Mouse (Mus musculus): ENCODE data around the gene Dync1li2. TPM values are rescaled to one million over a fixed set of nuclear protein-coding genes. Genes with fewer than 3 reads are reported as not detected.

Gene Dync1li2
- polyA plus RNA-seq, 1 experiment from 2014 or later = 93.1 TPM

GRCm38 (mm10) chr8:104406340-104407128 lies 36.3 kb downstream of the Dync1li2 start:
- no peak for DNase-seq (ENCODE audit: low read depth, low spot score)
- in situ Hi-C loops (cut with MboI; ENCODE audit: low pct_unique_long_range_greater_than_20kb) = loop anchor here (10.0 kb wide), 1 partner anchor 162 kb away; the partner anchor contains the start of gene Tk2
- no peak for ATAC-seq
- CTCF ChIA-PET = interaction anchor here (0.9 to 2.6 kb wide), 7 partner anchors 10 to 64 kb away, joined by 3 to 9 read pairs (median 5); partner anchors contain the start of gene Dync1li2
- TF ChIP-seq CTCF (IDR thresholded peaks at IDR 0.05) = no peak
- H3K27me3 ChIP-seq = no peaks in the 10 kb centered on the region
- POLR2A ChIA-PET = interaction anchor here (1.2 kb wide), 1 partner anchor 36 kb away, joined by 3 read pairs; the partner anchor contains the start of gene Dync1li2

DNA sequence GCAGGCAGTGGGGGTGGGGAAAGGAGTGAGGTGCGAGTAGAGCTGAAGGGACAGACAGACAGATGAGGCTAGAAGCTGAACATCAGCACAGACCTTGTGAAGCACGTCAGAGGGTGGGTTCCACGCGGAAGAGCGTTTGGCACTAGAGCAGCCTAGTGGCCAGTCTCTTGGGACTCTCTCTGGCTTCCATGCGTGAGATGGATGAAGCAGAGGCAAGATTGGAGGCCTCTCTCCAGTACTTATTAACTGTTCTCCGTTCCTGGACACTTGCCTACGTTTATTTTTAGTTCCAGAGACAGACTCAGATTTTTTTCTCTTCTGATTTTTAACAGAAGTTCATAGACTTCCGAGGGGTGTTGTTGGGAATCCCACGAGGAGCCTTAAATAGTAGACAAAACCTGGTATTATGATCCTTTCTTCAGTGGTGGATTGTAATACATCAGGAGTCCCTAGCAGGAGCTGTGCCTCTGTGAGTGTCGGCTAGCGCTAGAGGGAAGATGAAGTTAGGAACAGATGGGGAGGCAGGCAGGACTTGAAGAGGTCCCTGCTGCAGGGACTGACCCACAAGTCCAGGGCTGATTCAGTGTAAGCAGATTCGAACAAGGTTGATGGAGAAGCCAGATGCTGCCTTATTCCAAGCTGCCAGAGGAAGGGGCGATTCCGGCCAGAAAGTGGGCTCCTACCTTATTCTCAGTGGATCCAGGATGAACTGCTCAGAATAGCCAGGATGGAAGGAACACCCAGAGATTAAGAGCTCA lies 37.2 kb downstream of the Dync1li2 start:
- H3K27me3 ChIP-seq = no peaks in the 10 kb centered on the region
- in situ Hi-C loops (cut with MboI; ENCODE audit: low pct_unique_long_range_greater_than_20kb) = loop anchor here (10.0 kb wide), 1 partner anchor 161 kb away; the partner anchor contains the start of gene Tk2
- no peak for TF ChIP-seq CTCF (IDR thresholded peaks at IDR 0.05)
- ChIA-PET POLR2A (no interaction called here), CTCF (interaction anchor here (0.9 to 2.6 kb wide), 6 partner anchors 9 to 63 kb away, joined by 3 to 13 read pairs (median 6); partner anchors contain the start of gene Dync1li2)
- DNase-seq (ENCODE audit: low read depth, low spot score) (no peak), ATAC-seq (peak; percentile 23)

- ATAC-seq = no peak
- DNase-seq (ENCODE audit: low read depth, low spot score) = no peak
- H3K27me3 ChIP-seq = no peaks in the 10 kb centered on the region
- ChIA-PET POLR2A (no interaction called here), CTCF (interaction anchor here (1.0 to 2.5 kb wide), 5 partner anchors 27 to 60 kb away, joined by 4 to 13 read pairs (median 4); partner anchors contain the start of gene Dync1li2)
- in situ Hi-C loops (cut with MboI; ENCODE audit: low pct_unique_long_range_greater_than_20kb) = loop anchor here (5.0 to 10.0 kb wide), 2 partner anchors 61 to 159 kb away; partner anchors contain the start of gene Tk2
- peak; percentile 85 for TF ChIP-seq CTCF (IDR thresholded peaks at IDR 0.05)
Measured at GRCm38 (mm10) chr8:104403596-104403995, 39.3 kb downstream of the Dync1li2 start.

DNA sequence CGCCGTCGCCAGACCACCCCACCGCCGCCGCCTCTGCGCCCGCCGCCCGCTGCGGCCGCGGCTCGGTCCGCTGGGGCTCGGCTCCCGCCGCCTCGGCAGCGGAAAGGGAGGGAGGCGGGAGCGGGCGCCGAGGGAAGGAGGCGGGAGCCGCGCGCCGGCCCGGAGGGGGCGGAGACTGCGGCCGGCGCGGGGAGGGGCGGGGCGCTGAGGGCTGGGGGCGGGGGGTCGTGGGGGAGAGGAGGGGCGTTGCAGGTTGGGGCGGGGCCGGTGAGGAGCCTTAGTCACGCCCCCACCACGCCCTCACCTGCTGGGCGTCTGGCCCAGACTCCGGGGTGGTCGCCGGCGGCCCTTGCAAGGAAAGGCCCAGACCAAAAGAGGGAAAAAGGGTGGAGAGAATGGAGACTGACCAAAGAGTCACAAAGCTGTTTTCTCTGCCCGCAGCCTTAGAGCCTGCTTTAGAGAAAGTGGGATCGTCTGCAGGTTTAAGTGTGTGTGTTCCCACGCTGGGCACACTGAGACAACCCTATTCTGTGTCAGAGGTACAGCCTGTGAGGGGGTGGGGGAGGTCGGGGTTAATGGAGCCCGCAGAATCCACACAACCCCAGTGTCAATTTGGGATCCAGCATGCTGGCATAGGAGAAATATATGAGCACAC lies 47.0 kb downstream of the Dync1li2 start, which contains the start of gene Cmtm4:
Gene Cmtm4, minus strand, starts transcription at position 105 of the 655 bp plus-strand sequence.
- no peak for TF ChIP-seq CTCF (IDR thresholded peaks at IDR 0.05)
- H3K27me3 ChIP-seq = peaks cover 3% of the 10 kb centered on the region
- ChIA-PET CTCF (interaction anchor here (0.7 to 2.0 kb wide), 7 partner anchors 10 to 53 kb away, joined by 3 to 9 read pairs (median 4); no protein-coding TSS in a partner anchor), POLR2A (interaction anchor here (1.1 kb wide), 2 partner anchors 13 to 16 kb away, joined by 3 read pairs; no protein-coding TSS in a partner anchor)
- in situ Hi-C loops (cut with MboI; ENCODE audit: low pct_unique_long_range_greater_than_20kb) = no loop called here
- DNase-seq (ENCODE audit: low read depth, low spot score) (no peak), ATAC-seq (peak; percentile 93)

DNA sequence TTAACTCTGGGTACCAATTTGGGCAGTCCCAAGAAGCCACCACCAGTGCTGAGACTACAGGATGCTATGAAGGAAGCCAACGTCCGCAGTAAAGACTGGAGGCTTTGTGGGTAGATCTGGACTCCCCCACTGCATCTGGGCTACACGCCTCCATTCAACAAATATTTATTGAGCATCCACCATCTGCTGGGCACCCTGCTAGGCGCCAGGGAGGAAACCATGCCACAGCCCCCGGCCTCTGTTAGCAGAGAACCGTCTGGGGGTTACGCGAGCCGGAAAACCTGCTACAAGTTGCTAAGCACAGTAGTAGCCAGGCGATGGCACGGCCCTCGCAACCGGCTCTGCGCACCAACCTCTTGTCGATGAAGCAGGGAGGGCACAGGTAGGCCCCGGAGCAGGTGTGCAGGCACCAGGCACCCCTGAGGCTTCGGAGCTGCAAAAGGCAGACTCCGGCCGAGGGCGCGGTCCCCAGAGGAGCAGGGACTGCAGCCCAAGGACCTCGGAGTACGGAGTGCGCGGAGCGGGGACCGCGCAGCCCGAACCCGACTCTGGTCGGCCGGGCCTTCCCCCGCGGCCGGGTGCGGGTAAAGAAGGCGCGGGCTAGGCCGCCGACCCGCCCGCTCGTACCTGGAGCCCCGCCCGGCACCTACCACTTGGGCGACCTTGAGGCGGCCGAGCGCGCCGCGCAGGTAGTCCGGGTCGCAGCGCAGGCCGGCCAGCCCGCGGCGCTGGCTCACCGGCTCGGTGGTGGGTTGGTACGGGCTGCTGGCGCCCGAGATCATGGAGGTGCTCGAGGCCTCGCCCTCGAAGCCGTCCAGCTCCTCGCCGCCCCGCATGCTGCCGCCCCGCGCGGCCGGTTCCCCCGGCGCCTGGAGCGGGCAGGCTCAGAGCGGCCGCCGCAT lies 47.8 kb downstream of the Dync1li2 start:
- ATAC-seq = peak; percentile 69
- in situ Hi-C loops (cut with MboI; ENCODE audit: low pct_unique_long_range_greater_than_20kb) = no loop called here
- peaks cover 3% of the 10 kb centered on the region for H3K27me3 ChIP-seq
- TF ChIP-seq CTCF (IDR thresholded peaks at IDR 0.05) = no peak
- no peak for DNase-seq (ENCODE audit: low read depth, low spot score)
- CTCF ChIA-PET = interaction anchor here (1.9 kb wide), 1 partner anchor 12 kb away, joined by 7 read pairs; no protein-coding TSS in a partner anchor
- POLR2A ChIA-PET = interaction anchor here (1.1 kb wide), 2 partner anchors 12 to 17 kb away, joined by 3 read pairs; no protein-coding TSS in a partner anchor

- ChIA-PET CTCF (interaction anchor here (1.2 kb wide), 2 partner anchors 21 to 50 kb away, joined by 3 to 5 read pairs; no protein-coding TSS in a partner anchor), POLR2A (interaction anchor here (1.1 kb wide), 1 partner anchor 50 kb away, joined by 3 read pairs; no protein-coding TSS in a partner anchor)
- TF ChIP-seq CTCF (IDR thresholded peaks at IDR 0.05) = no peak
- DNase-seq (ENCODE audit: low read depth, low spot score) = no peak
- ATAC-seq = no peak
- peaks cover 3% of the 10 kb centered on the region for H3K27me3 ChIP-seq
- in situ Hi-C loops (cut with MboI; ENCODE audit: low pct_unique_long_range_greater_than_20kb) = no loop called here
Measured at GRCm38 (mm10) chr8:104393767-104394166, 49.1 kb downstream of the Dync1li2 start.

- DNase-seq (ENCODE audit: low read depth, low spot score) (no peak), ATAC-seq (no peak)
- ChIA-PET POLR2A (interaction anchor here (1.1 kb wide), 1 partner anchor 50 kb away, joined by 3 read pairs; no protein-coding TSS in a partner anchor), CTCF (interaction anchor here (1.2 kb wide), 2 partner anchors 20 to 49 kb away, joined by 3 to 5 read pairs; no protein-coding TSS in a partner anchor)
- in situ Hi-C loops (cut with MboI; ENCODE audit: low pct_unique_long_range_greater_than_20kb) = no loop called here
- TF ChIP-seq CTCF (IDR thresholded peaks at IDR 0.05) = no peak
- H3K27me3 ChIP-seq = peaks cover 3% of the 10 kb centered on the region
Measured at GRCm38 (mm10) chr8:104393139-104393538, 49.7 kb downstream of the Dync1li2 start.

DNA sequence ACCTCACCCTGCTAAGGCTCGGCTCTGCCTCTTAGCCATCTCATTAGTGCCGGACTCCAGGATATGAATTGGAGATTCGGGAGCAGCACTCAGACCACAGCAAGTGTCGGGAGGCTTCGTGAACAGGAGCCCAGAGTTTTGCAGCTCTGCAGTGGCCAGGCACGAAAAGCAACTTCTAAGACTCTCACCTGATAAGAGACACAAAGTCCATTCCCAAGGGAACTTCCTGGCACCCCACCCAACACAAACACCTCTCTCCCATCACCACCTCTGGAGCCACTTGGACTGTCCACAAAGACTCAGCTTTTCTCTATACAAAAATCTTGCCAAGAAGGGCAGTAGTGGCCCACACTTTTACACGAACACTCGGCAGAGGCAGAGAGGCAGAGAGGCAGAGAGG lies 52.6 kb downstream of the Dync1li2 start:
- CTCF ChIA-PET = interaction anchor here (1.9 kb wide), 1 partner anchor 18 kb away, joined by 5 read pairs; no protein-coding TSS in a partner anchor
- TF ChIP-seq CTCF (IDR thresholded peaks at IDR 0.05) = no peak
- H3K27me3 ChIP-seq = no peaks in the 10 kb centered on the region
- ATAC-seq (no peak), DNase-seq (ENCODE audit: low read depth, low spot score) (no peak)
- POLR2A ChIA-PET = no interaction called here
- in situ Hi-C loops (cut with MboI; ENCODE audit: low pct_unique_long_range_greater_than_20kb) = no loop called here

DNA sequence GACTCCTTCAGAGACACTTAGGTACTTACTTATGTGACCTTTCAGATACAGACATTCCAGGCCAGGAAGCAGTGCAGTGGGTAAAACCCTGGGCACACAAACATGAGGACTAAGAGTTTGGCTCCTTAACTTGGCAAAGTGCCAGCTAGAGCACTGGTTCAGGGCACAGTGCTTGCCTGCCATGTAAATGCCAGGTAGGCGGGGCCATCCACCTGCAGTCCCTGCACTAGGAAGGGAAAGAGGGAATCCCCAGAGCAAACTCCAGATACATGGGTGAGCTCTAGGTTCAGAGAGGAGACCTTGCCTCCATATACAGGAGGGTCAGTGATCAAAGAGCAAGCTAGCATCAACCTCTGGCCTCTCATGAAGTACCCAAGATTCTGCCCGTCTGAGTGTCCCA lies 54.9 kb downstream of the Dync1li2 start:
- TF ChIP-seq CTCF (IDR thresholded peaks at IDR 0.05) = no peak
- ATAC-seq (no peak), DNase-seq (ENCODE audit: low read depth, low spot score) (no peak)
- H3K27me3 ChIP-seq = no peaks in the 10 kb centered on the region
- ChIA-PET CTCF (no interaction called here), POLR2A (no interaction called here)
- in situ Hi-C loops (cut with MboI; ENCODE audit: low pct_unique_long_range_greater_than_20kb) = no loop called here

Data from Patski (cell line).